ENCODE assay signal across 25 mouse cellular contexts in genomic region chr9:45468235-45468634, GRCm38 (mm10). TPM values are rescaled to one million over a fixed set of nuclear protein-coding genes. Genes with fewer than 3 reads are reported as not detected.
A peak's percentile ranks its signal among the peaks of the same experiment; 100 is the strongest.
DNase-seq lines count a peak whose midpoint lies in the region; ATAC-seq and TF ChIP-seq lines count a peak whose summit lies in the region.
"Had no signal": no experiment of that assay in that cellular context is flagged by ENCODE, and none has a peak within 500 bp of the region (broad histone marks: within the 10 kb centered on the region; RNA-seq: fewer than 3 reads in every experiment).

No protein-coding gene starts in this region.

- no peak for ATAC-seq in forebrain, embryonic 12.5 days (ENCODE audit: low FRiP score)
- no peak for ATAC-seq in forebrain, embryonic 11.5 days (replicated peaks; ENCODE audit: low FRiP score)
- no peak for ATAC-seq in midbrain, embryonic 14.5 days (ENCODE audit: low FRiP score, low TSS enrichment)
- ATAC-seq in midbrain, embryonic 11.5 days (ENCODE audit: low FRiP score): no peak
- ATAC-seq in forebrain, embryonic 15.5 days (replicated peaks): no peak
- 0 out of 2 replicates have a peak, but pooled peaks have one; percentile 42 for ATAC-seq in midbrain, postnatal 0 days (ENCODE audit: low FRiP score)
- no peak for ATAC-seq in monocyte, adult 5-6 weeks (replicated peaks; ENCODE audit: insufficient number of reproducible peaks, low FRiP score, low TSS enrichment, poor library complexity, severe bottlenecking)
- ATAC-seq: activated CD4-positive, CD25-positive, alpha-beta regulatory T cell, adult 4 months had no signal

- no peaks in the 10 kb centered on the region for H3K36me3 ChIP-seq in forebrain, embryonic 12.5 days (replicated peaks)
- H3K36me3 ChIP-seq in forebrain, embryonic 11.5 days (ENCODE audit: control insufficient read depth, insufficient read depth, low read length): no peaks in the 10 kb centered on the region
- H3K36me3 ChIP-seq in midbrain, embryonic 14.5 days (ENCODE audit: control insufficient read depth, insufficient read depth, low read length): no peaks in the 10 kb centered on the region
- H3K36me3 ChIP-seq in midbrain, embryonic 11.5 days (ENCODE audit: control insufficient read depth, insufficient read depth, low read length): no peaks in the 10 kb centered on the region
- H3K36me3 ChIP-seq in forebrain, embryonic 15.5 days: no peaks in the 10 kb centered on the region
- no peaks in the 10 kb centered on the region for H3K36me3 ChIP-seq in midbrain, postnatal 0 days (ENCODE audit: insufficient read depth, low read length)
- H3K36me3 ChIP-seq in embryonic facial prominence, embryonic 10.5 days (replicated peaks): no peaks in the 10 kb centered on the region
- H3K36me3 ChIP-seq: embryonic facial prominence, embryonic 12.5 days; embryonic facial prominence, embryonic 15.5 days; hindbrain, embryonic 12.5 days; hindbrain, embryonic 15.5 days had no signal

- WGBS in forebrain, embryonic 12.5 days: 75% methylated on average over 10 of the region's 10 CpGs
- 78% methylated on average over 10 of the region's 10 CpGs for WGBS in forebrain, embryonic 11.5 days
- 71% methylated on average over 10 of the region's 10 CpGs for WGBS in midbrain, embryonic 14.5 days
- 84% methylated on average over 10 of the region's 10 CpGs for WGBS in midbrain, embryonic 11.5 days
- WGBS in forebrain, embryonic 15.5 days: 58% methylated on average over 10 of the region's 10 CpGs
- 56% methylated on average over 10 of the region's 10 CpGs for WGBS in midbrain, postnatal 0 days
- 78% methylated on average over 10 of the region's 10 CpGs for WGBS in embryonic facial prominence, embryonic 10.5 days

- no peaks in the 10 kb centered on the region for H3K9me3 ChIP-seq in forebrain, embryonic 12.5 days
- H3K9me3 ChIP-seq in forebrain, embryonic 11.5 days (ENCODE audit: control insufficient read depth, low read length): no peaks in the 10 kb centered on the region
- no peaks in the 10 kb centered on the region for H3K9me3 ChIP-seq in midbrain, embryonic 14.5 days (ENCODE audit: control insufficient read depth, low read length)
- H3K9me3 ChIP-seq in midbrain, embryonic 11.5 days (ENCODE audit: control insufficient read depth, low read length): no peaks in the 10 kb centered on the region
- no peaks in the 10 kb centered on the region for H3K9me3 ChIP-seq in forebrain, embryonic 15.5 days
- H3K9me3 ChIP-seq in midbrain, postnatal 0 days (ENCODE audit: low read length): no peaks in the 10 kb centered on the region
- H3K9me3 ChIP-seq in embryonic facial prominence, embryonic 10.5 days: no peaks in the 10 kb centered on the region
- H3K9me3 ChIP-seq: embryonic facial prominence, embryonic 12.5 days; embryonic facial prominence, embryonic 15.5 days; hindbrain, embryonic 12.5 days; hindbrain, embryonic 15.5 days had no signal

- no peak overlapping the region for H3K4me3 ChIP-seq in forebrain, embryonic 12.5 days (replicated peaks)
- no peak overlapping the region for H3K4me3 ChIP-seq in forebrain, embryonic 11.5 days (ENCODE audit: low read depth, low read length)
- H3K4me3 ChIP-seq in midbrain, embryonic 14.5 days (replicated peaks; ENCODE audit: low read depth, low read length): no peak overlapping the region
- no peak overlapping the region for H3K4me3 ChIP-seq in midbrain, embryonic 11.5 days (ENCODE audit: low read depth, low read length)
- H3K4me3 ChIP-seq in forebrain, embryonic 15.5 days: no peak overlapping the region
- H3K4me3 ChIP-seq in midbrain, postnatal 0 days (ENCODE audit: low read depth, low read length): no peak overlapping the region
- H3K4me3 ChIP-seq in embryonic facial prominence, embryonic 10.5 days: no peak overlapping the region
- H3K4me3 ChIP-seq: embryonic facial prominence, embryonic 12.5 days; embryonic facial prominence, embryonic 15.5 days; gastrocnemius, adult 2 months; hindbrain, embryonic 12.5 days; hindbrain, embryonic 15.5 days had no signal

- no peak for TF ChIP-seq CTCF in midbrain, postnatal 0 days (IDR thresholded peaks at IDR 0.05)

- H3K9ac ChIP-seq in forebrain, embryonic 12.5 days: no peak overlapping the region
- no peak overlapping the region for H3K9ac ChIP-seq in forebrain, embryonic 11.5 days (ENCODE audit: low read length)
- H3K9ac ChIP-seq in midbrain, embryonic 14.5 days (replicated peaks; ENCODE audit: low read length): no peak overlapping the region
- H3K9ac ChIP-seq in midbrain, embryonic 11.5 days (ENCODE audit: low read length): no peak overlapping the region
- H3K9ac ChIP-seq in forebrain, embryonic 15.5 days (replicated peaks): no peak overlapping the region
- H3K9ac ChIP-seq in midbrain, postnatal 0 days (replicated peaks; ENCODE audit: low read length, poor library complexity, severe bottlenecking): no peak overlapping the region
- H3K9ac ChIP-seq: embryonic facial prominence, embryonic 12.5 days; embryonic facial prominence, embryonic 15.5 days; hindbrain, embryonic 12.5 days; hindbrain, embryonic 15.5 days had no signal

- no peak overlapping the region for H3K4me2 ChIP-seq in forebrain, embryonic 12.5 days
- no peak overlapping the region for H3K4me2 ChIP-seq in forebrain, embryonic 11.5 days (ENCODE audit: low read depth, low read length, severe bottlenecking)
- H3K4me2 ChIP-seq in midbrain, embryonic 14.5 days (ENCODE audit: low read length): no peak overlapping the region
- H3K4me2 ChIP-seq in midbrain, embryonic 11.5 days: no peak overlapping the region
- no peak overlapping the region for H3K4me2 ChIP-seq in forebrain, embryonic 15.5 days (replicated peaks)
- no peak overlapping the region for H3K4me2 ChIP-seq in midbrain, postnatal 0 days (ENCODE audit: low read depth, low read length, poor library complexity, severe bottlenecking)
- H3K4me2 ChIP-seq: embryonic facial prominence, embryonic 12.5 days; embryonic facial prominence, embryonic 15.5 days; heart, embryonic 11.5 days; hindbrain, embryonic 12.5 days; hindbrain, embryonic 15.5 days had no signal

- H3K4me1 ChIP-seq in forebrain, embryonic 12.5 days: peaks cover 26% of the 10 kb centered on the region
- 0 out of 2 replicates have a peak, but pooled peaks cover 6% of the 10 kb centered on the region for H3K4me1 ChIP-seq in forebrain, embryonic 11.5 days (replicated peaks; ENCODE audit: control insufficient read depth, insufficient read depth, low read length)
- peaks cover 28% of the 10 kb centered on the region for H3K4me1 ChIP-seq in midbrain, embryonic 14.5 days (ENCODE audit: control insufficient read depth, insufficient read depth, low read length)
- H3K4me1 ChIP-seq in midbrain, embryonic 11.5 days (ENCODE audit: control insufficient read depth, insufficient read depth, low read length): no peaks in the 10 kb centered on the region
- peaks cover 54% of the 10 kb centered on the region for H3K4me1 ChIP-seq in forebrain, embryonic 15.5 days
- peaks cover 21% of the 10 kb centered on the region for H3K4me1 ChIP-seq in midbrain, postnatal 0 days (ENCODE audit: insufficient read depth, low read length)
- peaks cover 10% of the 10 kb centered on the region for H3K4me1 ChIP-seq in embryonic facial prominence, embryonic 10.5 days

- no peak for DNase-seq in forebrain, embryonic 11.5 days (ENCODE audit: low spot score)
- peak; percentile 25 for DNase-seq in midbrain, embryonic 14.5 days
- DNase-seq in midbrain, embryonic 11.5 days (ENCODE audit: low spot score, missing footprints): no peak
- no peak for DNase-seq in midbrain, postnatal 0 days (ENCODE audit: low spot score)
- no peak for DNase-seq in embryonic facial prominence, embryonic 10.5 days (ENCODE audit: low spot score)
- DNase-seq: adrenal gland, adult 8-10 months; adrenal gland, postnatal 25 days; cerebellum, adult 18-20 months; cerebellum, adult 9-10 months; cerebellum, postnatal 14 days; gastrocnemius, adult 2 months; gastrocnemius, postnatal 14 days; heart, adult 11 months had no signal

- no peaks in the 10 kb centered on the region for H3K27me3 ChIP-seq in forebrain, embryonic 12.5 days
- H3K27me3 ChIP-seq in forebrain, embryonic 11.5 days (ENCODE audit: control insufficient read depth, insufficient read depth, low read length): no peaks in the 10 kb centered on the region
- H3K27me3 ChIP-seq in midbrain, embryonic 14.5 days (ENCODE audit: control insufficient read depth, insufficient read depth, low read length): no peaks in the 10 kb centered on the region
- no peaks in the 10 kb centered on the region for H3K27me3 ChIP-seq in midbrain, embryonic 11.5 days (ENCODE audit: control insufficient read depth, insufficient read depth, low read length)
- no peaks in the 10 kb centered on the region for H3K27me3 ChIP-seq in forebrain, embryonic 15.5 days
- no peaks in the 10 kb centered on the region for H3K27me3 ChIP-seq in midbrain, postnatal 0 days (ENCODE audit: insufficient read depth, low read length)
- H3K27me3 ChIP-seq in embryonic facial prominence, embryonic 10.5 days (replicated peaks; ENCODE audit: low read depth, poor library complexity, severe bottlenecking): no peaks in the 10 kb centered on the region
- H3K27me3 ChIP-seq: embryonic facial prominence, embryonic 12.5 days; embryonic facial prominence, embryonic 15.5 days; hindbrain, embryonic 12.5 days; hindbrain, embryonic 15.5 days had no signal

- H3K27ac ChIP-seq in forebrain, embryonic 12.5 days: 0 out of 2 replicates have a peak overlapping the region, but pooled peaks have one; percentile 8
- no peak overlapping the region for H3K27ac ChIP-seq in forebrain, embryonic 11.5 days (ENCODE audit: low read depth, low read length)
- no peak overlapping the region for H3K27ac ChIP-seq in midbrain, embryonic 14.5 days (replicated peaks; ENCODE audit: low read depth, low read length)
- H3K27ac ChIP-seq in midbrain, embryonic 11.5 days (ENCODE audit: low read depth, low read length): no peak overlapping the region
- peak overlapping the region; percentile 23; the same call in 1 of the 2 replicates for H3K27ac ChIP-seq in forebrain, embryonic 15.5 days (replicated peaks)
- H3K27ac ChIP-seq in midbrain, postnatal 0 days (ENCODE audit: low read depth, low read length): no peak overlapping the region
- no peak overlapping the region for H3K27ac ChIP-seq in embryonic facial prominence, embryonic 10.5 days (replicated peaks)
- H3K27ac ChIP-seq: embryonic facial prominence, embryonic 12.5 days; embryonic facial prominence, embryonic 15.5 days; gastrocnemius, adult 2 months; hindbrain, embryonic 12.5 days; hindbrain, embryonic 15.5 days had no signal

RNA-seq across cellular contexts. Expression of gene Dscaml1, which starts 41.8 kb away (rescaled TPM):
- polyA plus RNA-seq in forebrain, embryonic 12.5 days (2016; fragmentation: Nextera tagmentation; extraction: Ambion mirVana): 7.0 and 8.9 TPM in 2 replicates
- polyA plus RNA-seq in forebrain, embryonic 11.5 days (2014; fragmentation: Nextera tagmentation; extraction: Ambion mirVana): 3.4 and 5.4 TPM in 2 replicates
- 12.4 and 14.8 TPM in 2 replicates for polyA plus RNA-seq in midbrain, embryonic 14.5 days (2014; fragmentation: Nextera tagmentation; extraction: Ambion mirVana)
- polyA plus RNA-seq in midbrain, embryonic 11.5 days (2014; fragmentation: Nextera tagmentation; extraction: Ambion mirVana): 0.74 and 0.86 TPM in 2 replicates
- 22.3 and 23.5 TPM in 2 replicates for polyA plus RNA-seq in forebrain, embryonic 15.5 days (2015; fragmentation: Nextera tagmentation; extraction: Ambion mirVana)
- total RNA-seq in midbrain, postnatal 0 days (2014; rRNA removed): 39.1 and 42.1 TPM in 2 replicates
- 14.4 and 14.6 TPM in 2 replicates for polyA plus RNA-seq in midbrain, postnatal 0 days (2015; fragmentation: Nextera tagmentation; extraction: Ambion mirVana)
- total RNA-seq in monocyte, adult 5-6 weeks (2017): not detected in 3 replicates
- polyA plus RNA-seq in embryonic facial prominence, embryonic 10.5 days (2016; fragmentation: Nextera tagmentation; extraction: Ambion mirVana): 0.50 and 0.67 TPM in 2 replicates
- total RNA-seq: gastrocnemius, adult 2 months; heart, adult 8-10 months; heart, postnatal 25 days; hematopoietic stem cell, adult 5-6 weeks had no signal
- polyA plus RNA-seq: activated CD4-positive, CD25-positive, alpha-beta regulatory T cell, adult 4 months had no signal

Comparison
In these comparisons a context has a peak if more than half of its experiments do, and no peak if none do; other contexts are left out.
1. H3K27ac ChIP-seq: peak in forebrain, embryonic 12.5 days (single experiment) and forebrain, embryonic 15.5 days (single experiment); none in forebrain, embryonic 11.5 days (single experiment), midbrain, embryonic 14.5 days (single experiment), midbrain, embryonic 11.5 days (single experiment), midbrain, postnatal 0 days (single experiment) and embryonic facial prominence, embryonic 10.5 days (single experiment).